Mouse (Mus musculus): ENCODE measurements around the gene Chn1. TPM values are rescaled to one million over a fixed set of nuclear protein-coding genes. Genes with fewer than 3 reads are reported as not detected.

The Chn1 gene
- total and polyA plus RNA-seq, 2 experiments from 2014 or later, result 81.1 to 147 TPM

GRCm38 (mm10) chr2:73614303-73614702 lies 160.8 kb downstream of the Chn1 start:
- H3K4me1 ChIP-seq (ENCODE audit: insufficient read depth, low read length), result no peaks in the 10 kb centered on the region
- no peak overlapping the region for H3K27ac ChIP-seq (ENCODE audit: low read depth, low read length)
- no peak for DNase-seq (ENCODE audit: low spot score)
- no peaks in the 10 kb centered on the region for H3K27me3 ChIP-seq (ENCODE audit: insufficient read depth, low read length)
- H3K4me3 ChIP-seq (ENCODE audit: low read depth, low read length), result no peak overlapping the region
- peaks cover 36% of the 10 kb centered on the region for H3K36me3 ChIP-seq (ENCODE audit: insufficient read depth, low read length)
- WGBS, result 96% methylated on average over 8 of the region's 8 CpGs
- ATAC-seq (ENCODE audit: low FRiP score), result no peak
- no peak overlapping the region for H3K9ac ChIP-seq (replicated peaks; ENCODE audit: low read length, poor library complexity, severe bottlenecking)
- no peaks in the 10 kb centered on the region for H3K9me3 ChIP-seq (ENCODE audit: low read length)
- TF ChIP-seq CTCF (IDR thresholded peaks at IDR 0.05), result no peak
- no peak overlapping the region for H3K4me2 ChIP-seq (ENCODE audit: low read depth, low read length, poor library complexity, severe bottlenecking)

- TF ChIP-seq CTCF (IDR thresholded peaks at IDR 0.05), result no peak
- Histone ChIP-seq H3K27me3 (ENCODE audit: insufficient read depth, low read length) (no peaks in the 10 kb centered on the region), H3K4me3 (ENCODE audit: low read depth, low read length) (no peak overlapping the region), H3K9ac (replicated peaks; ENCODE audit: low read length, poor library complexity, severe bottlenecking) (no peak overlapping the region), H3K4me1 (ENCODE audit: insufficient read depth, low read length) (no peaks in the 10 kb centered on the region), H3K9me3 (ENCODE audit: low read length) (no peaks in the 10 kb centered on the region), H3K4me2 (ENCODE audit: low read depth, low read length, poor library complexity, severe bottlenecking) (no peak overlapping the region), H3K27ac (ENCODE audit: low read depth, low read length) (no peak overlapping the region), H3K36me3 (ENCODE audit: insufficient read depth, low read length) (peaks cover 36% of the 10 kb centered on the region)
- no peak for DNase-seq (ENCODE audit: low spot score)
- 95% methylated on average over 7 of the region's 7 CpGs for WGBS
- no peak for ATAC-seq (ENCODE audit: low FRiP score)
Measured at GRCm38 (mm10) chr2:73612941-73613340, 162.2 kb downstream of the Chn1 start.

- Histone ChIP-seq H3K4me3 (ENCODE audit: low read depth, low read length) (no peak overlapping the region), H3K4me2 (ENCODE audit: low read depth, low read length, poor library complexity, severe bottlenecking) (no peak overlapping the region), H3K36me3 (ENCODE audit: insufficient read depth, low read length) (peaks cover 32% of the 10 kb centered on the region), H3K27ac (ENCODE audit: low read depth, low read length) (no peak overlapping the region), H3K27me3 (ENCODE audit: insufficient read depth, low read length) (no peaks in the 10 kb centered on the region), H3K9ac (replicated peaks; ENCODE audit: low read length, poor library complexity, severe bottlenecking) (no peak overlapping the region), H3K4me1 (ENCODE audit: insufficient read depth, low read length) (no peaks in the 10 kb centered on the region), H3K9me3 (ENCODE audit: low read length) (no peaks in the 10 kb centered on the region)
- WGBS, result 96% methylated on average over 6 of the region's 6 CpGs
- ATAC-seq (ENCODE audit: low FRiP score) (no peak), DNase-seq (ENCODE audit: low spot score) (no peak)
- no peak for TF ChIP-seq CTCF (IDR thresholded peaks at IDR 0.05)
Measured at GRCm38 (mm10) chr2:73612367-73612914, 162.7 kb downstream of the Chn1 start.

- Histone ChIP-seq H3K4me2 (ENCODE audit: low read depth, low read length, poor library complexity, severe bottlenecking) (no peak overlapping the region), H3K27me3 (ENCODE audit: insufficient read depth, low read length) (no peaks in the 10 kb centered on the region), H3K27ac (ENCODE audit: low read depth, low read length) (no peak overlapping the region), H3K4me1 (ENCODE audit: insufficient read depth, low read length) (no peaks in the 10 kb centered on the region), H3K9ac (replicated peaks; ENCODE audit: low read length, poor library complexity, severe bottlenecking) (no peak overlapping the region), H3K9me3 (ENCODE audit: low read length) (no peaks in the 10 kb centered on the region), H3K36me3 (ENCODE audit: insufficient read depth, low read length) (peaks cover 30% of the 10 kb centered on the region), H3K4me3 (ENCODE audit: low read depth, low read length) (no peak overlapping the region)
- TF ChIP-seq CTCF (IDR thresholded peaks at IDR 0.05), result no peak
- DNase-seq (ENCODE audit: low spot score) (no peak), ATAC-seq (ENCODE audit: low FRiP score) (no peak)
- WGBS, result 89% methylated on average over 6 of the region's 6 CpGs
Measured at GRCm38 (mm10) chr2:73611798-73612197, 163.3 kb downstream of the Chn1 start.

GRCm38 (mm10) chr2:73609724-73610210 lies 165.4 kb downstream of the Chn1 start:
- H3K36me3 ChIP-seq (ENCODE audit: insufficient read depth, low read length), result peaks cover 23% of the 10 kb centered on the region
- no peaks in the 10 kb centered on the region for H3K27me3 ChIP-seq (ENCODE audit: insufficient read depth, low read length)
- TF ChIP-seq CTCF (IDR thresholded peaks at IDR 0.05), result no peak
- no peak overlapping the region for H3K4me2 ChIP-seq (ENCODE audit: low read depth, low read length, poor library complexity, severe bottlenecking)
- 95% methylated on average over 3 of the region's 3 CpGs for WGBS
- no peak for DNase-seq (ENCODE audit: low spot score)
- peaks cover 4% of the 10 kb centered on the region; the same call in 1 of the 2 replicates for H3K4me1 ChIP-seq (ENCODE audit: insufficient read depth, low read length)
- no peak overlapping the region for H3K4me3 ChIP-seq (ENCODE audit: low read depth, low read length)
- no peak overlapping the region for H3K27ac ChIP-seq (ENCODE audit: low read depth, low read length)
- ATAC-seq (ENCODE audit: low FRiP score), result no peak
- no peak overlapping the region for H3K9ac ChIP-seq (replicated peaks; ENCODE audit: low read length, poor library complexity, severe bottlenecking)
- no peaks in the 10 kb centered on the region for H3K9me3 ChIP-seq (ENCODE audit: low read length)

- peaks cover 18% of the 10 kb centered on the region; the same call in 1 of the 2 replicates for H3K36me3 ChIP-seq (ENCODE audit: insufficient read depth, low read length)
- DNase-seq (ENCODE audit: low spot score) (no peak), ATAC-seq (ENCODE audit: low FRiP score) (no peak)
- H3K4me2 ChIP-seq (ENCODE audit: low read depth, low read length, poor library complexity, severe bottlenecking), result no peak overlapping the region
- H3K27me3 ChIP-seq (ENCODE audit: insufficient read depth, low read length), result no peaks in the 10 kb centered on the region
- no peak overlapping the region for H3K9ac ChIP-seq (replicated peaks; ENCODE audit: low read length, poor library complexity, severe bottlenecking)
- no peak overlapping the region for H3K4me3 ChIP-seq (ENCODE audit: low read depth, low read length)
- H3K27ac ChIP-seq (ENCODE audit: low read depth, low read length), result no peak overlapping the region
- H3K4me1 ChIP-seq (ENCODE audit: insufficient read depth, low read length), result peaks cover 10% of the 10 kb centered on the region
- H3K9me3 ChIP-seq (ENCODE audit: low read length), result no peaks in the 10 kb centered on the region
- 76% methylated on average over 5 of the region's 5 CpGs for WGBS
- TF ChIP-seq CTCF (IDR thresholded peaks at IDR 0.05), result no peak
Measured at GRCm38 (mm10) chr2:73609067-73609723, 166.0 kb downstream of the Chn1 start.
